Mouse (Mus musculus) skeletal muscle tissue, adult 2 months (tissue): ENCODE results near the gene Pacs1.
"Not testable (repeated sequence)": the region's sequence is repeated elsewhere in the genome, so short reads cannot be mapped to it uniquely, and the experiment has no call there.

Experiments
- DNase-seq: peaks from one replicate; pipeline ENCODE4 v3.0.0-alpha.2; 2012; ENCODE audit warnings: low read depth, low spot score

Pacs1 gene

GRCm38 (mm10) chr19:5151741-5152140 is 121.2 kb downstream of the Pacs1 start:
- no peak for DNase-seq

GRCm38 (mm10) chr19:5151331-5151730 is 121.6 kb downstream of the Pacs1 start:
- peak; percentile 10 for DNase-seq

- DNase-seq = no peak
These were observed 122.6 kb downstream of the Pacs1 start for GRCm38 (mm10) chr19:5150358-5150757.

GRCm38 (mm10) chr19:5149041-5149440 is 123.9 kb downstream of the Pacs1 start:
- DNase-seq = not testable (repeated sequence)

- DNase-seq = peak; percentile 11
These were observed 133.3 kb downstream of the Pacs1 start for GRCm38 (mm10) chr19:5139640-5140039.

- no peak for DNase-seq
These were observed 141.7 kb downstream of the Pacs1 start for GRCm38 (mm10) chr19:5131237-5131636.

GRCm38 (mm10) chr19:5129770-5130169 is 143.1 kb downstream of the Pacs1 start:
- no peak for DNase-seq

GRCm38 (mm10) chr19:5124055-5124614 is 148.8 kb downstream of the Pacs1 start:
- DNase-seq = no peak

GRCm38 (mm10) chr19:5123241-5123640 is 149.7 kb downstream of the Pacs1 start:
- no peak for DNase-seq

GRCm38 (mm10) chr19:5122492-5122891 is 150.4 kb downstream of the Pacs1 start:
- no peak for DNase-seq

GRCm38 (mm10) chr19:5118384-5118698 is 154.6 kb downstream of the Pacs1 start, which contains the start of gene Klc2:
Klc2 (minus strand) TSS chr19:5118560.
- no peak for DNase-seq

GRCm38 (mm10) chr19:5117494-5118383 is 155.2 kb downstream of the Pacs1 start:
- DNase-seq = peak; percentile 48

- no peak for DNase-seq
These were observed 159.1 kb downstream of the Pacs1 start for GRCm38 (mm10) chr19:5113783-5114182.

GRCm38 (mm10) chr19:5109659-5110453 is 163.1 kb downstream of the Pacs1 start:
- no peak for DNase-seq

GRCm38 (mm10) chr19:5108702-5109101 is 164.2 kb downstream of the Pacs1 start:
- no peak for DNase-seq

- DNase-seq = no peak
These were observed 164.7 kb downstream of the Pacs1 start for GRCm38 (mm10) chr19:5108271-5108575.

GRCm38 (mm10) chr19:5107556-5108270 is 165.2 kb downstream of the Pacs1 start:
- DNase-seq = no peak

GRCm38 (mm10) chr19:5106731-5107191 is 166.2 kb downstream of the Pacs1 start, which contains the start of gene Rab1b:
Rab1b (minus strand) TSS chr19:5107072.
- peak; percentile 99 for DNase-seq

- no peak for DNase-seq
These were observed 166.8 kb downstream of the Pacs1 start for GRCm38 (mm10) chr19:5106074-5106473.

GRCm38 (mm10) chr19:5098363-5099143 is 174.4 kb downstream of the Pacs1 start, which contains the start of gene Cnih2:
Cnih2 (minus strand) TSS chr19:5098521.
- DNase-seq = no peak
